Mouse (Mus musculus): Measurements from ENCODE around the gene Tnfrsf1b. TPM values are rescaled to one million over a fixed set of nuclear protein-coding genes. Genes with fewer than 3 reads are reported as not detected.

Gene Tnfrsf1b
- polyA plus RNA-seq, 1 experiment from 2014 or later, result 2.3 TPM

- H3K4me2 ChIP-seq, result no peak overlapping the region
- H3K9ac ChIP-seq (ENCODE audit: low read depth, low read length), result no peak overlapping the region
- no peaks in the 10 kb centered on the region for H3K9me3 ChIP-seq (replicated peaks; ENCODE audit: control insufficient read depth, low read length)
- no peak for ATAC-seq (replicated peaks; ENCODE audit: insufficient number of reproducible peaks, low FRiP score, low TSS enrichment)
- H3K4me3 ChIP-seq (ENCODE audit: low read depth, low read length), result no peak overlapping the region
- H3K4me1 ChIP-seq (ENCODE audit: control insufficient read depth, insufficient read depth, low read length), result no peaks in the 10 kb centered on the region
- H3K27me3 ChIP-seq (ENCODE audit: control insufficient read depth, insufficient read depth, low read length), result no peaks in the 10 kb centered on the region
- WGBS (ENCODE audit: insufficient replicate concordance), result 83% methylated on average over 2 of the region's 2 CpGs
- H3K36me3 ChIP-seq (ENCODE audit: control insufficient read depth, insufficient read depth, low read length), result no peaks in the 10 kb centered on the region
- H3K27ac ChIP-seq (ENCODE audit: low read depth, low read length), result no peak overlapping the region
These were observed 31.6 kb upstream of the Tnfrsf1b start for GRCm38 (mm10) chr4:145278231-145278630.

- ATAC-seq (replicated peaks; ENCODE audit: insufficient number of reproducible peaks, low FRiP score, low TSS enrichment), result no peak
- Histone ChIP-seq H3K27ac (ENCODE audit: low read depth, low read length) (no peak overlapping the region), H3K9me3 (replicated peaks; ENCODE audit: control insufficient read depth, low read length) (no peaks in the 10 kb centered on the region), H3K36me3 (ENCODE audit: control insufficient read depth, insufficient read depth, low read length) (no peaks in the 10 kb centered on the region), H3K27me3 (ENCODE audit: control insufficient read depth, insufficient read depth, low read length) (no peaks in the 10 kb centered on the region), H3K4me2 (no peak overlapping the region), H3K4me3 (ENCODE audit: low read depth, low read length) (no peak overlapping the region), H3K9ac (ENCODE audit: low read depth, low read length) (no peak overlapping the region), H3K4me1 (ENCODE audit: control insufficient read depth, insufficient read depth, low read length) (no peaks in the 10 kb centered on the region)
- 80% methylated on average over 6 of the region's 6 CpGs for WGBS (ENCODE audit: insufficient replicate concordance)
These were observed 29.9 kb upstream of the Tnfrsf1b start for GRCm38 (mm10) chr4:145276368-145277249.

- 89% methylated on average over 5 of the region's 5 CpGs for WGBS (ENCODE audit: insufficient replicate concordance)
- ATAC-seq (replicated peaks; ENCODE audit: insufficient number of reproducible peaks, low FRiP score, low TSS enrichment), result no peak
These were observed 28.2 kb upstream of the Tnfrsf1b start for GRCm38 (mm10) chr4:145274887-145275286.

GRCm38 (mm10) chr4:145273923-145274322, 27.3 kb upstream of the Tnfrsf1b start:
- no peaks in the 10 kb centered on the region for H3K9me3 ChIP-seq (replicated peaks; ENCODE audit: control insufficient read depth, low read length)
- no peaks in the 10 kb centered on the region for H3K4me1 ChIP-seq (ENCODE audit: control insufficient read depth, insufficient read depth, low read length)
- ATAC-seq (replicated peaks; ENCODE audit: insufficient number of reproducible peaks, low FRiP score, low TSS enrichment), result no peak
- no peaks in the 10 kb centered on the region for H3K27me3 ChIP-seq (ENCODE audit: control insufficient read depth, insufficient read depth, low read length)
- H3K9ac ChIP-seq (ENCODE audit: low read depth, low read length), result no peak overlapping the region
- 75% methylated on average over 5 of the region's 5 CpGs for WGBS (ENCODE audit: insufficient replicate concordance)
- no peak overlapping the region for H3K4me3 ChIP-seq (ENCODE audit: low read depth, low read length)
- no peaks in the 10 kb centered on the region for H3K36me3 ChIP-seq (ENCODE audit: control insufficient read depth, insufficient read depth, low read length)
- H3K27ac ChIP-seq (ENCODE audit: low read depth, low read length), result no peak overlapping the region
- H3K4me2 ChIP-seq, result no peak overlapping the region

More at GRCm38 (mm10) chr4:145274887-145275286, 28.2 kb upstream of the Tnfrsf1b start:
- Histone ChIP-seq H3K27me3 (ENCODE audit: control insufficient read depth, insufficient read depth, low read length) (no peaks in the 10 kb centered on the region), H3K27ac (ENCODE audit: low read depth, low read length) (no peak overlapping the region), H3K4me2 (no peak overlapping the region), H3K9ac (ENCODE audit: low read depth, low read length) (no peak overlapping the region), H3K9me3 (replicated peaks; ENCODE audit: control insufficient read depth, low read length) (no peaks in the 10 kb centered on the region), H3K4me1 (ENCODE audit: control insufficient read depth, insufficient read depth, low read length) (no peaks in the 10 kb centered on the region), H3K36me3 (ENCODE audit: control insufficient read depth, insufficient read depth, low read length) (no peaks in the 10 kb centered on the region), H3K4me3 (ENCODE audit: low read depth, low read length) (no peak overlapping the region)

GRCm38 (mm10) chr4:145272763-145273162, 26.1 kb upstream of the Tnfrsf1b start:
- WGBS (ENCODE audit: insufficient replicate concordance), result 62% methylated on average over 1 of the region's 1 CpGs
- H3K36me3 ChIP-seq (ENCODE audit: control insufficient read depth, insufficient read depth, low read length), result no peaks in the 10 kb centered on the region
- H3K27me3 ChIP-seq (ENCODE audit: control insufficient read depth, insufficient read depth, low read length), result no peaks in the 10 kb centered on the region
- no peak overlapping the region for H3K9ac ChIP-seq (ENCODE audit: low read depth, low read length)
- H3K27ac ChIP-seq (ENCODE audit: low read depth, low read length), result no peak overlapping the region
- no peaks in the 10 kb centered on the region for H3K4me1 ChIP-seq (ENCODE audit: control insufficient read depth, insufficient read depth, low read length)
- ATAC-seq (replicated peaks; ENCODE audit: insufficient number of reproducible peaks, low FRiP score, low TSS enrichment), result no peak
- no peak overlapping the region for H3K4me3 ChIP-seq (ENCODE audit: low read depth, low read length)
- H3K4me2 ChIP-seq, result no peak overlapping the region
- H3K9me3 ChIP-seq (replicated peaks; ENCODE audit: control insufficient read depth, low read length), result no peaks in the 10 kb centered on the region

GRCm38 (mm10) chr4:145271634-145272033, 25.0 kb upstream of the Tnfrsf1b start:
- Histone ChIP-seq H3K27me3 (ENCODE audit: control insufficient read depth, insufficient read depth, low read length) (no peaks in the 10 kb centered on the region), H3K4me1 (ENCODE audit: control insufficient read depth, insufficient read depth, low read length) (no peaks in the 10 kb centered on the region), H3K36me3 (ENCODE audit: control insufficient read depth, insufficient read depth, low read length) (no peaks in the 10 kb centered on the region), H3K4me3 (ENCODE audit: low read depth, low read length) (no peak overlapping the region), H3K4me2 (no peak overlapping the region), H3K27ac (ENCODE audit: low read depth, low read length) (no peak overlapping the region), H3K9me3 (replicated peaks; ENCODE audit: control insufficient read depth, low read length) (no peaks in the 10 kb centered on the region), H3K9ac (ENCODE audit: low read depth, low read length) (no peak overlapping the region)
- WGBS (ENCODE audit: insufficient replicate concordance), result 82% methylated on average over 4 of the region's 4 CpGs
- no peak for ATAC-seq (replicated peaks; ENCODE audit: insufficient number of reproducible peaks, low FRiP score, low TSS enrichment)

GRCm38 (mm10) chr4:145270136-145270535, 23.5 kb upstream of the Tnfrsf1b start:
- Histone ChIP-seq H3K9me3 (replicated peaks; ENCODE audit: control insufficient read depth, low read length) (no peaks in the 10 kb centered on the region), H3K4me3 (ENCODE audit: low read depth, low read length) (no peak overlapping the region), H3K27me3 (ENCODE audit: control insufficient read depth, insufficient read depth, low read length) (no peaks in the 10 kb centered on the region), H3K36me3 (ENCODE audit: control insufficient read depth, insufficient read depth, low read length) (no peaks in the 10 kb centered on the region), H3K4me1 (ENCODE audit: control insufficient read depth, insufficient read depth, low read length) (no peaks in the 10 kb centered on the region), H3K9ac (ENCODE audit: low read depth, low read length) (no peak overlapping the region), H3K4me2 (no peak overlapping the region), H3K27ac (ENCODE audit: low read depth, low read length) (no peak overlapping the region)
- WGBS (ENCODE audit: insufficient replicate concordance), result 72% methylated on average over 5 of the region's 5 CpGs
- ATAC-seq (replicated peaks; ENCODE audit: insufficient number of reproducible peaks, low FRiP score, low TSS enrichment), result no peak

- no peak for ATAC-seq (replicated peaks; ENCODE audit: insufficient number of reproducible peaks, low FRiP score, low TSS enrichment)
- WGBS (ENCODE audit: insufficient replicate concordance), result 65% methylated on average over 4 of the region's 4 CpGs
- H3K9ac ChIP-seq (ENCODE audit: low read depth, low read length), result no peak overlapping the region
These were observed 21.0 kb upstream of the Tnfrsf1b start for GRCm38 (mm10) chr4:145267631-145268110.

GRCm38 (mm10) chr4:145266505-145266904, 19.8 kb upstream of the Tnfrsf1b start:
- H3K27me3 ChIP-seq (ENCODE audit: control insufficient read depth, insufficient read depth, low read length), result no peaks in the 10 kb centered on the region
- no peak for ATAC-seq (replicated peaks; ENCODE audit: insufficient number of reproducible peaks, low FRiP score, low TSS enrichment)
- 59% methylated on average over 4 of the region's 4 CpGs for WGBS (ENCODE audit: insufficient replicate concordance)

More at GRCm38 (mm10) chr4:145267631-145268110, 21.0 kb upstream of the Tnfrsf1b start:
- no peak overlapping the region for H3K4me2 ChIP-seq
- no peak overlapping the region for H3K27ac ChIP-seq (ENCODE audit: low read depth, low read length)
- no peaks in the 10 kb centered on the region for H3K4me1 ChIP-seq (ENCODE audit: control insufficient read depth, insufficient read depth, low read length)
- H3K9me3 ChIP-seq (replicated peaks; ENCODE audit: control insufficient read depth, low read length), result no peaks in the 10 kb centered on the region
- H3K27me3 ChIP-seq (ENCODE audit: control insufficient read depth, insufficient read depth, low read length), result no peaks in the 10 kb centered on the region
- no peaks in the 10 kb centered on the region for H3K36me3 ChIP-seq (ENCODE audit: control insufficient read depth, insufficient read depth, low read length)
- H3K4me3 ChIP-seq (ENCODE audit: low read depth, low read length), result no peak overlapping the region

More at GRCm38 (mm10) chr4:145266505-145266904, 19.8 kb upstream of the Tnfrsf1b start:
- Histone ChIP-seq H3K9me3 (replicated peaks; ENCODE audit: control insufficient read depth, low read length) (no peaks in the 10 kb centered on the region), H3K36me3 (ENCODE audit: control insufficient read depth, insufficient read depth, low read length) (no peaks in the 10 kb centered on the region), H3K4me1 (ENCODE audit: control insufficient read depth, insufficient read depth, low read length) (no peaks in the 10 kb centered on the region), H3K9ac (ENCODE audit: low read depth, low read length) (no peak overlapping the region), H3K4me3 (ENCODE audit: low read depth, low read length) (no peak overlapping the region), H3K27ac (ENCODE audit: low read depth, low read length) (no peak overlapping the region), H3K4me2 (no peak overlapping the region)
